Mouse (Mus musculus): Measurements from ENCODE around the gene Camk1g. TPM values are rescaled to one million over a fixed set of nuclear protein-coding genes. Genes with fewer than 3 reads are reported as not detected.

Camk1g gene
- polyA plus RNA-seq (2012; rRNA removed; ENCODE audit: low replicate concordance), result 0.49 and 1.0 TPM in 2 replicates

GRCm38 (mm10) chr1:193370096-193370495, at the start of gene Camk1g:
Camk1g (minus strand) TSS chr1:193370298.

Other genes starting within 250 kb of the Camk1g start
- 16.4 and 27.4 TPM in 2 replicates for gene Diexf, start 240.0 kb downstream of the Camk1g start, polyA plus RNA-seq (2012; rRNA removed; ENCODE audit: low replicate concordance)
- 28.7 and 30.3 TPM in 2 replicates for gene Irf6, start 217.2 kb downstream of the Camk1g start, polyA plus RNA-seq (2012; rRNA removed; ENCODE audit: low replicate concordance)
- 2.5 and 5.3 TPM in 2 replicates for gene A130010J15Rik, start 202.3 kb downstream of the Camk1g start, polyA plus RNA-seq (2012; rRNA removed; ENCODE audit: low replicate concordance)
- gene Traf3ip3, start 168.6 kb downstream of the Camk1g start, polyA plus RNA-seq (2012; rRNA removed; ENCODE audit: low replicate concordance), result 16.6 and 28.4 TPM in 2 replicates
- gene Lamb3, start 162.6 kb downstream of the Camk1g start, polyA plus RNA-seq (2012; rRNA removed; ENCODE audit: low replicate concordance), result 14.6 and 15.5 TPM in 2 replicates
- 97.7 and 174 TPM in 2 replicates for gene Hsd11b1, start 106.2 kb downstream of the Camk1g start, polyA plus RNA-seq (2012; rRNA removed; ENCODE audit: low replicate concordance)
- 498 and 534 TPM in 2 replicates for gene G0s2, start 97.1 kb downstream of the Camk1g start, polyA plus RNA-seq (2012; rRNA removed; ENCODE audit: low replicate concordance)